Mouse (Mus musculus) ES-E14 (cell line): ENCODE measurements around the gene Sf3b5.

Source experiments
- HCFC1 ChIP-seq: IDR thresholded peaks from 2 replicates; pipeline ENCODE4 v1.6.1; 2012; ENCODE audit warnings: low read length, inconsistent platforms, borderline replicate concordance; ENCODE audit not compliant: insufficient read depth
- MAFK ChIP-seq: IDR thresholded peaks from 2 replicates; pipeline ENCODE4 v1.6.1; 2014; ENCODE audit warnings: mild to moderate bottlenecking, low read depth, low read length, inconsistent platforms; ENCODE audit not compliant: insufficient read depth
- ZC3H11A ChIP-seq: IDR thresholded peaks from 2 replicates; pipeline ENCODE4 v1.6.1; 2012; ENCODE audit warnings: low read depth, mild to moderate bottlenecking, inconsistent platforms, low read length, borderline replicate concordance
- ZNF384 ChIP-seq: IDR thresholded peaks from 2 replicates; pipeline ENCODE4 v1.6.1; 2012; ENCODE audit warnings: low read depth, low read length, inconsistent platforms

GRCm38 (mm10) chr10:12986943-12987342, 18.2 kb upstream of the Sf3b5 start:
- TF ChIP-seq ZC3H11A (no peak), MAFK (no peak), HCFC1 (no peak), ZNF384 (no peak)
